Mouse (Mus musculus) heart, postnatal 36 days (tissue): ENCODE data around the gene Scgb2a2. TPM values are rescaled to one million over a fixed set of nuclear protein-coding genes. Genes with fewer than 3 reads are reported as not detected.
"Not testable (repeated sequence)": the region's sequence is repeated elsewhere in the genome, so short reads cannot be mapped to it uniquely, and the experiment has no call there.

Experiments
- DNase-seq, 2 experiments: peaks; one replicate each; pipeline ENCODE4 v3.0.0; 2021 to 2022
- intact Hi-C: fragments of 180-260 bp; cut with DNase I; formaldehyde crosslinking; loops from one replicate; pipeline ENCODE4 v1.15.1; 2025
- microRNA-seq, 2 experiments: library from miRNA; unstranded; fragments of <30 nt; microRNA quantifications; one replicate each; pipeline ENCODE4 v1.2.0; 2021; ENCODE audit warnings: borderline number of aligned reads in 2 of 2
- total RNA-seq, 2 experiments: library from RNA; stranded (reverse); gene quantifications; 2 replicates each; pipeline ENCODE4 v1.2.3; 2021

The Scgb2a2 gene
- not detected for total RNA-seq

- intact Hi-C loops = no loop called here
- DNase-seq = no peak
Measured at GRCm38 (mm10) chr19:9847262-9847661, at the start of gene Scgb2a2. Gene Scgb2a2 (plus strand): TSS chr19:9847562.

GRCm38 (mm10) chr19:9836581-9837340, 10.6 kb upstream of the Scgb2a2 start:
- DNase-seq = peak; percentile 46 to 64

GRCm38 (mm10) chr19:9837341-9837715, 10.0 kb upstream of the Scgb2a2 start:
- intact Hi-C loops = no loop called here
- DNase-seq = no peak

More at GRCm38 (mm10) chr19:9836581-9837340, 10.6 kb upstream of the Scgb2a2 start:
- intact Hi-C loops = not testable (repeated sequence)

- intact Hi-C loops = not testable (repeated sequence)
Measured at GRCm38 (mm10) chr19:9849368-9850075, 2.2 kb downstream of the Scgb2a2 start.

GRCm38 (mm10) chr19:9860821-9861220, 13.5 kb downstream of the Scgb2a2 start:
- DNase-seq, intact Hi-C loops: not testable (repeated sequence)

More at GRCm38 (mm10) chr19:9849368-9850075, 2.2 kb downstream of the Scgb2a2 start:
- DNase-seq = not testable (repeated sequence)

- intact Hi-C loops = no loop called here
- DNase-seq = no peak
Measured at GRCm38 (mm10) chr19:9864856-9865255, 17.5 kb downstream of the Scgb2a2 start.

GRCm38 (mm10) chr19:9865466-9865865, 18.1 kb downstream of the Scgb2a2 start:
- intact Hi-C loops = no loop called here
- no peak for DNase-seq

- intact Hi-C loops = no loop called here
- DNase-seq = no peak
Measured at GRCm38 (mm10) chr19:9878186-9878835, 30.9 kb downstream of the Scgb2a2 start.

- intact Hi-C loops = no loop called here
- no peak for DNase-seq
Measured at GRCm38 (mm10) chr19:9886348-9886747, 39.0 kb downstream of the Scgb2a2 start.

- DNase-seq = no peak
- intact Hi-C loops = no loop called here
Measured at GRCm38 (mm10) chr19:9886771-9887170, 39.4 kb downstream of the Scgb2a2 start.

- no peak for DNase-seq
- intact Hi-C loops = loop anchor here (10.0 kb wide), 1 partner anchor 671 kb away; no protein-coding TSS in a partner anchor
Measured at GRCm38 (mm10) chr19:9896067-9896466, 48.7 kb downstream of the Scgb2a2 start.

- intact Hi-C loops = loop anchor here (10.0 kb wide), 1 partner anchor 674 kb away; no protein-coding TSS in a partner anchor
- DNase-seq = peak; percentile 12 to 27
Measured at GRCm38 (mm10) chr19:9898339-9899066, 51.1 kb downstream of the Scgb2a2 start.

- DNase-seq = peak; percentile 88 to 89
- intact Hi-C loops = loop anchor here (10.0 kb wide), 1 partner anchor 674 kb away; no protein-coding TSS in a partner anchor
Measured at GRCm38 (mm10) chr19:9899072-9899779, 51.9 kb downstream of the Scgb2a2 start, which contains the start of gene Incenp. Gene Incenp (minus strand): TSS chr19:9899551.

- DNase-seq = no peak
- intact Hi-C loops = loop anchor here (10.0 kb wide), 1 partner anchor 675 kb away; no protein-coding TSS in a partner anchor
Measured at GRCm38 (mm10) chr19:9899780-9900146, 52.4 kb downstream of the Scgb2a2 start.

GRCm38 (mm10) chr19:9900696-9901095, 53.3 kb downstream of the Scgb2a2 start:
- DNase-seq, intact Hi-C loops: not testable (repeated sequence)

Small RNA genes within 50 kb of the gene (microRNA-seq; reads per million reads assigned to microRNA genes)
- 0 reads per million in 2 experiments for gene Gm22369

Other genes with a start within 250 kb of the Scgb2a2 start
- 1 to 10 TPM; 6.6 TPM for gene Incenp, start 52.0 kb downstream of the Scgb2a2 start, total RNA-seq
- gene Fth1, start 133.0 kb downstream of the Scgb2a2 start, total RNA-seq = 1,000 to 10,000 TPM; 2,889 to 3,152 TPM
- gene Best1, start 154.1 kb downstream of the Scgb2a2 start, total RNA-seq = under 1 TPM; 0.11 to 0.14 TPM
- 1 to 10 TPM; 7.9 to 8.7 TPM for gene Rab3il1, start 154.1 kb downstream of the Scgb2a2 start, total RNA-seq
- gene Fads3, start 194.0 kb downstream of the Scgb2a2 start, total RNA-seq = 10 to 100 TPM; 37.8 to 39.8 TPM